Mouse (Mus musculus): ENCODE measurements at regions not wholly inside any gene's neighbourhood (a gene's known extent, or its start where the extent isn't known, plus 50 kb on each side); places are given as distances from the start of the nearest gene placed in this dataset.

DNA sequence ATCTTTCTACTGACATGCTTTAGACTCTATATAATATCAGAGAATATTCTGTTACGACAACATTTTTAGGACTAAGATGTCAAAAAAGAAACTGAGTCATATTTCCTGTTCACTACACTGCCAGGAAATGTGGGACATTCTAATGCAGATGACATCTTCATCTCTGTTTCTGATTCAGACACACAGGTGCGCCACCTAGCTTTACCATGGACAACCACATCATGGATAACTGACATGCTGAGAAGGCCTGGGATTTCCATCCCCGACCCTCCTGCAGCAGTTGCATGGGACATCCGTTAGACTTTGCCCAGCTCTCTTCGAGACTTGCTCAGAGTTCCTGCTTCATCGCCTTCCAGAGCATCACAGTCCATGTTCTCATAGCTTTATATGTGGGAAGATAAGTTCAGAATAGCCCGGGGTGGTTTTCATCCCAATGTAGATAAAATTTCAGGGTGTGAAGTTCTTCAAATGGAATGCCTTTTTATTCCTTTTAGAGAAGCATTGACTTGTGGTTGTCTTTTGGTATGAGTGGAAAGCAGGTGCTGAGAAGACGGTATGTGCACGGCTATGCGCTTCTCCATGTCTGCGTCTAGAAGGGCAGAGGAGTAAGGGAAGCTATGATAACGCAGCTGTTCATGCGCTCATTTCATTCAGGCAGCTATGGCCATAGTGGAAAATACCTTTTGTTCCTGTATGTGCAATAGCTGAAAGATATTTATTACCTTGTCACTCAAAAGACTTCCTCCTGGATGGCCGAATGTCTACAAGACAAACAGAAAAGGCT, 188.8 kb downstream of the Dact1 start:
- WGBS: 76% methylated on average over 14 of the region's 14 CpGs
- H3K27me3 ChIP-seq (ENCODE audit: control insufficient read depth, insufficient read depth, low read depth, low read length): no peaks in the 10 kb centered on the region
- H3K9me3 ChIP-seq (replicated peaks; ENCODE audit: control insufficient read depth, low read length, poor library complexity, severe bottlenecking): no peaks in the 10 kb centered on the region
- ATAC-seq: no peak
- no peak overlapping the region for H3K27ac ChIP-seq (ENCODE audit: low read length)
- no peaks in the 10 kb centered on the region for H3K36me3 ChIP-seq (ENCODE audit: control insufficient read depth, insufficient read depth, low read length)
- H3K4me1 ChIP-seq (ENCODE audit: control insufficient read depth, insufficient read depth, low read length): peaks cover 22% of the 10 kb centered on the region
- no peak overlapping the region for H3K4me2 ChIP-seq (ENCODE audit: low read length)
- H3K9ac ChIP-seq (ENCODE audit: low read depth, low read length): no peak overlapping the region
- H3K4me3 ChIP-seq (ENCODE audit: low read depth, low read length): no peak overlapping the region

DNA sequence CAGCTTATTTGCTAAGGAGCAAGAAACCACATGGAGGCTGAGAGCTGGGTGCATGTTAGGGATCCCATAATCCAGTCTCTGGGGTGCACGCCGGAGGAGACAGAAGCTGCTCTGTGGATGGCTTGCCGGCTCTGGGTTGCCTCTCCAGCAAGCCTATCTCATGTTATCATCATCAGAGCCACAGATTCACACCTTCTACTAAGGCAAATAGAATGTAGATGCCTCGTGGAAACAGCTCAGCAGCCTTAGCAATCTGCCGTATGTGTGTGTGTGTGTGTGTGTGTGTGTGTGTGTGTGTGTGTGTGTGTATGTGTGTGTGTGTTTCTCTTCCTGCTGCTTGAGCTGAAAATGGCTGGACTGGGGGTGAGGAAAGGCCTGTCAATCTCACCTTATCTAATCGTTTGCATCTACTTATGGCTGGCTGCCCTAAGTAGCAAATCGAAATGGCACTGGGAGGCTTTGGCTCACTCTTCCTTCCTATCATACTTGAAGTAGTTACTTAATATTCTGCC, 191.7 kb downstream of the Dact1 start:
- H3K9ac ChIP-seq (ENCODE audit: low read depth, low read length): no peak overlapping the region
- H3K27me3 ChIP-seq (ENCODE audit: control insufficient read depth, insufficient read depth, low read depth, low read length): no peaks in the 10 kb centered on the region
- H3K9me3 ChIP-seq (replicated peaks; ENCODE audit: control insufficient read depth, low read length, poor library complexity, severe bottlenecking): no peaks in the 10 kb centered on the region
- no peaks in the 10 kb centered on the region for H3K36me3 ChIP-seq (ENCODE audit: control insufficient read depth, insufficient read depth, low read length)
- no peak overlapping the region for H3K4me3 ChIP-seq (ENCODE audit: low read depth, low read length)
- ATAC-seq: no peak
- WGBS: 56% methylated on average over 7 of the region's 7 CpGs
- peaks cover 6% of the 10 kb centered on the region; the same call in 1 of the 2 replicates for H3K4me1 ChIP-seq (ENCODE audit: control insufficient read depth, insufficient read depth, low read length)
- no peak overlapping the region for H3K4me2 ChIP-seq (ENCODE audit: low read length)
- H3K27ac ChIP-seq (ENCODE audit: low read length): no peak overlapping the region

DNA sequence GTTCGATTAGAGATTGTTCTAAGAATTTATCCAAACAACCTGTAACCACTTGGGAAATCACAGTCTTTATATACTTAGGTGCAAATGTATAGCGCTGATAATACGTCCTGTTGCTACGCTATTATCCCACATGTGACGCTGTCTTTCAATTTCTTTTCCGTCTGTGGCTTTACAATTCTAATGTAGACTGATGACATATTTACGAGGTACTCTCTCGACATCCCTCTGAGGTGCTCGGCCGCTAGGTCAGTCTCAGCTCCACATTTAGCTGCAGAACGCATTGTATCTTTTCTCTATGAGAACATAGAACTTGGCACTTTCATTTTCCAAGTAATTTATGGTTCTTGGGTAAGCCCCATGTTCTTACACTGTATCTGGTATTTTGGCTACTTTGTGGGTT, 193.6 kb downstream of the Dact1 start:
- Histone ChIP-seq H3K4me2 (ENCODE audit: low read length) (no peak overlapping the region), H3K4me1 (ENCODE audit: control insufficient read depth, insufficient read depth, low read length) (peaks cover 6% of the 10 kb centered on the region; the same call in 1 of the 2 replicates), H3K27ac (ENCODE audit: low read length) (no peak overlapping the region), H3K27me3 (ENCODE audit: control insufficient read depth, insufficient read depth, low read depth, low read length) (no peaks in the 10 kb centered on the region), H3K9me3 (replicated peaks; ENCODE audit: control insufficient read depth, low read length, poor library complexity, severe bottlenecking) (no peaks in the 10 kb centered on the region), H3K9ac (ENCODE audit: low read depth, low read length) (no peak overlapping the region), H3K36me3 (ENCODE audit: control insufficient read depth, insufficient read depth, low read length) (no peaks in the 10 kb centered on the region), H3K4me3 (ENCODE audit: low read depth, low read length) (no peak overlapping the region)
- whole genome bisulfite sequencing: 66% methylated on average over 11 of the region's 11 CpGs
- ATAC-seq: no peak

DNA sequence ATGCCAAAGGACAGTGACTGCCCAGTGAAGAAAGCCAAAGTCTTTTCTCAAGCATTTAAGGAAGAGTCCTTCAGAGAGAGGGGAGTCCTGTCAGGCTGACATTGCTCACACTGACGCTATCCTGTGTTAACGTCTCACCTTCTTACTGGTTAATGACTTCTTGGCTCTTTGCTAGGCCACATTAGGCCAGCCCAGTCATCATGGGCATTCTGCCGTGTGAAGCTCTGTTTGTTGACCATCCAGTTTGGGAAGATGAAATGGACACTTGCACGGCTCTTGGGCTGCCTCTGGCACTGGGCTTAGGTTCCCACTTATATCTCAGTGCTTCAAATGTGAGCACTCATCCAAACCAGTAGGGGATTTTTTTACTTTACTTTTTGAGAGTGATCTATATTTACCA, 196.5 kb downstream of the Dact1 start:
- no peak overlapping the region for H3K4me2 ChIP-seq (ENCODE audit: low read length)
- no peak for ATAC-seq
- peaks cover 5% of the 10 kb centered on the region; the same call in 1 of the 2 replicates for H3K4me1 ChIP-seq (ENCODE audit: control insufficient read depth, insufficient read depth, low read length)
- H3K27me3 ChIP-seq (ENCODE audit: control insufficient read depth, insufficient read depth, low read depth, low read length): no peaks in the 10 kb centered on the region
- H3K9ac ChIP-seq (ENCODE audit: low read depth, low read length): no peak overlapping the region
- H3K36me3 ChIP-seq (ENCODE audit: control insufficient read depth, insufficient read depth, low read length): no peaks in the 10 kb centered on the region
- 83% methylated on average over 4 of the region's 4 CpGs for WGBS
- H3K27ac ChIP-seq (ENCODE audit: low read length): no peak overlapping the region
- H3K9me3 ChIP-seq (replicated peaks; ENCODE audit: control insufficient read depth, low read length, poor library complexity, severe bottlenecking): no peaks in the 10 kb centered on the region
- H3K4me3 ChIP-seq (ENCODE audit: low read depth, low read length): no peak overlapping the region

DNA sequence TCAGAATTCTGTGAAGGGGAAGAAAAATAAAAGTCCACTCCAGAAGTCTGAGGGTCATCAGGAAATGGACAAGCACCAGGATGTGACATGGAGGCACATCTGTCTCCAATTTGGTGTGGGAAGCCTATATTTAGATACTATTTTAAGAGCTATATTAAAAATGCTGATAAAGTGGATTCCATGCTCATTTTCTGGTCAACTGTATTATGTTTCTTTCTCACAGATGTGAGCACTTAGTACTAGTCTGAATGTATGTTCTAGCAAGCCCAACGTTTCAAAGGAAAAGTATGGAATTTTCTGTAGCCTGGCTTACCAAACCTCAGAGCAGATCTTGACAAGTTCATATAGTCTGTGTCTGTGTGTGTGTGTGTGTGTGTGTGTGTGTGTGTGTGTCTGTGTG, 197.0 kb downstream of the Dact1 start:
- ATAC-seq: no peak
- no peaks in the 10 kb centered on the region for H3K9me3 ChIP-seq (replicated peaks; ENCODE audit: control insufficient read depth, low read length, poor library complexity, severe bottlenecking)
- H3K27ac ChIP-seq (ENCODE audit: low read length): no peak overlapping the region
- 100% methylated on average over 1 of the region's 1 CpGs for WGBS
- no peak overlapping the region for H3K4me2 ChIP-seq (ENCODE audit: low read length)
- H3K4me3 ChIP-seq (ENCODE audit: low read depth, low read length): no peak overlapping the region
- H3K36me3 ChIP-seq (ENCODE audit: control insufficient read depth, insufficient read depth, low read length): no peaks in the 10 kb centered on the region
- H3K4me1 ChIP-seq (ENCODE audit: control insufficient read depth, insufficient read depth, low read length): peaks cover 3% of the 10 kb centered on the region; the same call in 1 of the 2 replicates
- H3K9ac ChIP-seq (ENCODE audit: low read depth, low read length): no peak overlapping the region
- no peaks in the 10 kb centered on the region for H3K27me3 ChIP-seq (ENCODE audit: control insufficient read depth, insufficient read depth, low read depth, low read length)

DNA sequence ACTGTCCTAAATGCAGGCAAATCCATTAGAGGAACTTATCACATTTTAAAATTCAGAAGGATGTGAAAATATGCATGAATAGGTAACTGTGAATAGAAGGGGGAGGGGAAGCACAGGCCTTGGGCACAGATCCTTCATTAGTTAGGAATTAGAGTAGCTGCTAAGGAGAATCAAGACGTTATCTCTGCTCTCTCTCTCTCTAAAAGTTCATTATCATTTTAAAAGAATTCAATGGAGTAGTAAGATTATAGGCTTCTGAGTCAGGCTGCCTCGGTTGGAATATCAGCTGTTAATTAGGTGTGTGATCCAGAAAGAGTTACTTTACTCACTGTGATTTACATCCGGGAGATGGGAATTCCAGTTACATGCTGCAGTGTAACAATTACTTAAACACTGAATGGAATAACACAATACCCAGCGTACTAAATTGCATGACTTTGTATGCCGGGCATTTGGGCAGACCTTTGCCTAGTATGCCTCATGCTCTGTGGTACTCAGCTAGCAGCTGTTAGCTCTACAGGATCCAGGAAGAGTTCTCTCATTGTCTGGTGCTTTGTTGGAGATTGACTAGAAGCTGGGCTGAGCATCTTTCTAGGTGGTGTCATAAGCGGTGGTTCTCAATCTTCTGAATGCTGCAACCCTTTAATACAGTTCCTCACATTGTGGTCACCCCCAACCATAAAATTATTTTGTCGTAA, 203.4 kb downstream of the Dact1 start:
- peak overlapping the region; percentile 14; the same call in 1 of the 2 replicates for H3K27ac ChIP-seq (ENCODE audit: low read length)
- ATAC-seq: 0 out of 2 replicates have a peak, but pooled peaks have one; percentile 21
- 41% methylated on average over 7 of the region's 7 CpGs for WGBS

DNA sequence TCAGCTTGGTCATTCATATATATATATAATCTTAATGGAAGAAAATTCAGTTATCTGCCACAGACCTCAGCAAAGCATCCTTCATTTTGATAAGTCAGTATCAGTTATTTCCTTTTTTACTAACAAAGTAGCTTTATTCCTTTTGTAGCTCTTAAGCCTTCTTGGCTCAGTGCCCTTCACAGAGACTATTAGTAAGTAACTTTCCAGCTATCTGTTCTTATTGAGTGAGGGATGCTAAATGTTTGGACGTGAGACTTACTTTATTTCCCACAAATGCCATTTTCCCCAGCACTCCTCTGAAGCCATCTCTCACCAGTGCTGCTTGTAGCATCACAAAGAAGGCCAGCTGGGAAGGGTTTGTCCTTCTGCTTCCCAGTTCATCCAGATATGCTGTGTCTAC, 209.8 kb downstream of the Dact1 start:
- WGBS: 53% methylated on average over 1 of the region's 1 CpGs
- Histone ChIP-seq H3K36me3 (ENCODE audit: control insufficient read depth, insufficient read depth, low read length) (no peaks in the 10 kb centered on the region), H3K4me2 (ENCODE audit: low read length) (no peak overlapping the region), H3K4me3 (ENCODE audit: low read depth, low read length) (no peak overlapping the region), H3K9me3 (replicated peaks; ENCODE audit: control insufficient read depth, low read length, poor library complexity, severe bottlenecking) (no peaks in the 10 kb centered on the region), H3K27me3 (ENCODE audit: control insufficient read depth, insufficient read depth, low read depth, low read length) (no peaks in the 10 kb centered on the region), H3K4me1 (ENCODE audit: control insufficient read depth, insufficient read depth, low read length) (no peaks in the 10 kb centered on the region), H3K27ac (ENCODE audit: low read length) (no peak overlapping the region), H3K9ac (ENCODE audit: low read depth, low read length) (no peak overlapping the region)
- no peak for ATAC-seq

More for the DNA sequence above, 203.4 kb downstream of the Dact1 start:
- Histone ChIP-seq H3K9ac (ENCODE audit: low read depth, low read length) (no peak overlapping the region), H3K9me3 (replicated peaks; ENCODE audit: control insufficient read depth, low read length, poor library complexity, severe bottlenecking) (no peaks in the 10 kb centered on the region), H3K36me3 (ENCODE audit: control insufficient read depth, insufficient read depth, low read length) (no peaks in the 10 kb centered on the region), H3K4me3 (ENCODE audit: low read depth, low read length) (no peak overlapping the region), H3K4me2 (ENCODE audit: low read length) (no peak overlapping the region), H3K4me1 (ENCODE audit: control insufficient read depth, insufficient read depth, low read length) (peaks cover 5% of the 10 kb centered on the region), H3K27me3 (ENCODE audit: control insufficient read depth, insufficient read depth, low read depth, low read length) (no peaks in the 10 kb centered on the region)

DNA sequence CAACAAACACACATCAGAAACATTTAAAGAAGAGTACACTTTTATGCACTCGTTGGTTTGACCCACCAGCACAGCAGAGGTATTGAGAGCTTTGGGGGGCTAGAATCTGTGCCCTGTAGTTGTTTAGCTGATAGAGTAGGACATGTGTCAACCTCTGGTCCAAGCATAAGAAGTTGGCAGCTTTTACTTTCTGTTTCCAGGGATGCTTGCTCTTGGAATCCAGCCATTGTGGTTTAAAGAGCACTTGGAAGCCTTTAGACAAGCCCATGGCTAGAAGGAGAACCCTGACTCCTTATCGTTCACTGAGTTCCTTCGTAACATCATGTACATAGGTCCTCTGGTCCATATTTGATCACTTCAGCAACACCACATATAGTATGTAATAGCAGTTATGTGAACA, 212.3 kb downstream of the Dact1 start:
- H3K4me3 ChIP-seq (ENCODE audit: low read depth, low read length): no peak overlapping the region
- H3K36me3 ChIP-seq (ENCODE audit: control insufficient read depth, insufficient read depth, low read length): no peaks in the 10 kb centered on the region
- H3K27me3 ChIP-seq (ENCODE audit: control insufficient read depth, insufficient read depth, low read depth, low read length): no peaks in the 10 kb centered on the region
- 94% methylated on average over 3 of the region's 3 CpGs for WGBS
- no peak for ATAC-seq
- H3K27ac ChIP-seq (ENCODE audit: low read length): no peak overlapping the region
- H3K4me1 ChIP-seq (ENCODE audit: control insufficient read depth, insufficient read depth, low read length): peaks cover 3% of the 10 kb centered on the region; the same call in 1 of the 2 replicates
- H3K4me2 ChIP-seq (ENCODE audit: low read length): no peak overlapping the region
- no peaks in the 10 kb centered on the region for H3K9me3 ChIP-seq (replicated peaks; ENCODE audit: control insufficient read depth, low read length, poor library complexity, severe bottlenecking)
- H3K9ac ChIP-seq (ENCODE audit: low read depth, low read length): no peak overlapping the region

DNA sequence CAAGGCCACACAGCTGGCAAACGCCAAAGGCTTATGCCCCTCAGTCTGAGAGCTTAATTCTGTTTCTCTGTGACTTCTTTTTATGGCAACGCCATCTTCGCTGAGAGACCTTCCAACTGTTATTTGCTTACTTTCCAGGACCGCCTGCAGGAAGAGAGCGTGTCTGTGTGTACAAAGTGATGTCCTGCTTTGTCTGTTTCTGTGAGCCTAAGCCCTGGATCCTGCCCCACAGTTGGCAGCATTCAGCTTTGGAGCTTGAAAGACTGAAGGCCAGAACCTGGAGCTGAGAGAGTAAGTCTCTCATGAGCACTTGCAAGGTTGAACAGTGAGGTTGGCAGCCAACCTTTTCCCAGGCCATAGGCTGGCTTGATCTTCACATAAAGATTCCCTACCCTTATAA, 212.8 kb downstream of the Dact1 start:
- Histone ChIP-seq H3K36me3 (ENCODE audit: control insufficient read depth, insufficient read depth, low read length) (no peaks in the 10 kb centered on the region), H3K9ac (ENCODE audit: low read depth, low read length) (no peak overlapping the region), H3K4me3 (ENCODE audit: low read depth, low read length) (no peak overlapping the region), H3K4me2 (ENCODE audit: low read length) (no peak overlapping the region), H3K27me3 (ENCODE audit: control insufficient read depth, insufficient read depth, low read depth, low read length) (no peaks in the 10 kb centered on the region), H3K4me1 (ENCODE audit: control insufficient read depth, insufficient read depth, low read length) (peaks cover 3% of the 10 kb centered on the region; the same call in 1 of the 2 replicates), H3K9me3 (replicated peaks; ENCODE audit: control insufficient read depth, low read length, poor library complexity, severe bottlenecking) (no peaks in the 10 kb centered on the region), H3K27ac (ENCODE audit: low read length) (no peak overlapping the region)
- 66% methylated on average over 5 of the region's 5 CpGs for WGBS
- no peak for ATAC-seq
